Mouse (Mus musculus): ENCODE measurements around the gene Cldnd1. TPM values are rescaled to one million over a fixed set of nuclear protein-coding genes. Genes with fewer than 3 reads are reported as not detected.

The Cldnd1 gene
- polyA plus RNA-seq, 1 experiment from 2014 or later: 134 TPM

- Histone ChIP-seq H3K9ac (ENCODE audit: low read depth, low read length) (no peak overlapping the region), H3K4me2 (ENCODE audit: low read depth, low read length) (no peak overlapping the region), H3K9me3 (ENCODE audit: control insufficient read depth, low read length) (no peaks in the 10 kb centered on the region), H3K27ac (replicated peaks; ENCODE audit: low read depth, low read length) (no peak overlapping the region), H3K36me3 (ENCODE audit: control insufficient read depth, insufficient read depth, low read length) (no peaks in the 10 kb centered on the region), H3K4me3 (ENCODE audit: low read depth, low read length) (no peak overlapping the region), H3K4me1 (ENCODE audit: control insufficient read depth, insufficient read depth, low read length) (no peaks in the 10 kb centered on the region), H3K27me3 (replicated peaks; ENCODE audit: control insufficient read depth, insufficient read depth, low read length) (no peaks in the 10 kb centered on the region)
- 58% methylated on average over 4 of the region's 4 CpGs for WGBS
- DNase-seq (ENCODE audit: low spot score) (no peak), ATAC-seq (ENCODE audit: low read depth) (no peak)
Observed at GRCm38 (mm10) chr16:58746715-58747114, 19.0 kb downstream of the Cldnd1 start.

GRCm38 (mm10) chr16:58751314-58751713, 23.6 kb downstream of the Cldnd1 start:
- 16% methylated on average over 1 of the region's 1 CpGs for WGBS
- Histone ChIP-seq H3K9me3 (ENCODE audit: control insufficient read depth, low read length) (no peaks in the 10 kb centered on the region), H3K27me3 (replicated peaks; ENCODE audit: control insufficient read depth, insufficient read depth, low read length) (no peaks in the 10 kb centered on the region), H3K27ac (replicated peaks; ENCODE audit: low read depth, low read length) (no peak overlapping the region), H3K36me3 (ENCODE audit: control insufficient read depth, insufficient read depth, low read length) (no peaks in the 10 kb centered on the region), H3K4me3 (ENCODE audit: low read depth, low read length) (no peak overlapping the region), H3K4me1 (ENCODE audit: control insufficient read depth, insufficient read depth, low read length) (no peaks in the 10 kb centered on the region), H3K4me2 (ENCODE audit: low read depth, low read length) (no peak overlapping the region), H3K9ac (ENCODE audit: low read depth, low read length) (no peak overlapping the region)
- DNase-seq (ENCODE audit: low spot score): peak; percentile 10
- ATAC-seq (ENCODE audit: low read depth): no peak

GRCm38 (mm10) chr16:58756191-58756590, 28.5 kb downstream of the Cldnd1 start:
- Histone ChIP-seq H3K4me3 (ENCODE audit: low read depth, low read length) (no peak overlapping the region), H3K36me3 (ENCODE audit: control insufficient read depth, insufficient read depth, low read length) (no peaks in the 10 kb centered on the region), H3K4me1 (ENCODE audit: control insufficient read depth, insufficient read depth, low read length) (no peaks in the 10 kb centered on the region), H3K27me3 (replicated peaks; ENCODE audit: control insufficient read depth, insufficient read depth, low read length) (no peaks in the 10 kb centered on the region), H3K9ac (ENCODE audit: low read depth, low read length) (no peak overlapping the region), H3K27ac (replicated peaks; ENCODE audit: low read depth, low read length) (no peak overlapping the region), H3K4me2 (ENCODE audit: low read depth, low read length) (no peak overlapping the region), H3K9me3 (ENCODE audit: control insufficient read depth, low read length) (no peaks in the 10 kb centered on the region)
- DNase-seq (ENCODE audit: low spot score): no peak
- no peak for ATAC-seq (ENCODE audit: low read depth)

GRCm38 (mm10) chr16:58763076-58763475, 35.4 kb downstream of the Cldnd1 start, which contains the start of gene Olfr172:
Olfr172 (minus strand) TSS chr16:58763176.
- no peaks in the 10 kb centered on the region for H3K9me3 ChIP-seq (ENCODE audit: control insufficient read depth, low read length)
- H3K27me3 ChIP-seq (replicated peaks; ENCODE audit: control insufficient read depth, insufficient read depth, low read length): no peaks in the 10 kb centered on the region
- no peak within 1 kb of the TSS for H3K4me3 ChIP-seq (ENCODE audit: low read depth, low read length)
- WGBS: 78% methylated on average over 1 of the region's 1 CpGs
- H3K4me1 ChIP-seq (ENCODE audit: control insufficient read depth, insufficient read depth, low read length): no peaks in the 10 kb centered on the region
- H3K36me3 ChIP-seq (ENCODE audit: control insufficient read depth, insufficient read depth, low read length): no peaks in the 10 kb centered on the region
- no peak within 1 kb of the TSS for H3K27ac ChIP-seq (replicated peaks; ENCODE audit: low read depth, low read length)
- no peak within 1 kb of the TSS for H3K9ac ChIP-seq (ENCODE audit: low read depth, low read length)
- H3K4me2 ChIP-seq (ENCODE audit: low read depth, low read length): no peak within 1 kb of the TSS
- no peak for DNase-seq (ENCODE audit: low spot score)
- no peak for ATAC-seq (ENCODE audit: low read depth)

Small RNA genes lying within 50 kb of the gene (microRNA-seq; reads per million reads assigned to microRNA genes)
- not detected for gene Gm27564 (ENCODE audit: borderline number of aligned reads)

Other genes with a start within 250 kb of the Cldnd1 start
- 12.8 and 14.0 TPM in 2 replicates for gene St3gal6, start 203.7 kb upstream of the Cldnd1 start, polyA plus RNA-seq (2014; fragmentation: Nextera tagmentation; extraction: Ambion mirVana)
- gene Gm813, start 110.9 kb upstream of the Cldnd1 start, polyA plus RNA-seq (2014; fragmentation: Nextera tagmentation; extraction: Ambion mirVana): not detected in 2 replicates
- not detected in 2 replicates for gene E330017A01Rik, start 89.2 kb upstream of the Cldnd1 start, polyA plus RNA-seq (2014; fragmentation: Nextera tagmentation; extraction: Ambion mirVana)
- gene Cpox, start 57.6 kb upstream of the Cldnd1 start, polyA plus RNA-seq (2014; fragmentation: Nextera tagmentation; extraction: Ambion mirVana): 17.2 and 18.0 TPM in 2 replicates
- not detected in 2 replicates for gene Gpr15, start 8.8 kb upstream of the Cldnd1 start, polyA plus RNA-seq (2014; fragmentation: Nextera tagmentation; extraction: Ambion mirVana)
- gene Olfr172, start 35.3 kb downstream of the Cldnd1 start, polyA plus RNA-seq (2014; fragmentation: Nextera tagmentation; extraction: Ambion mirVana): not detected in 2 replicates
- not detected in 2 replicates for gene Olfr173, start 72.4 kb downstream of the Cldnd1 start, polyA plus RNA-seq (2014; fragmentation: Nextera tagmentation; extraction: Ambion mirVana)
- not detected in 2 replicates for gene Olfr175-ps1, start 98.9 kb downstream of the Cldnd1 start, polyA plus RNA-seq (2014; fragmentation: Nextera tagmentation; extraction: Ambion mirVana)
- not detected in 2 replicates for gene Olfr177, start 146.9 kb downstream of the Cldnd1 start, polyA plus RNA-seq (2014; fragmentation: Nextera tagmentation; extraction: Ambion mirVana)
- not detected in 2 replicates for gene Olfr178, start 164.2 kb downstream of the Cldnd1 start, polyA plus RNA-seq (2014; fragmentation: Nextera tagmentation; extraction: Ambion mirVana)
- not detected in 2 replicates for gene Olfr181, start 200.8 kb downstream of the Cldnd1 start, polyA plus RNA-seq (2014; fragmentation: Nextera tagmentation; extraction: Ambion mirVana)
- not detected in 2 replicates for gene Olfr180, start 201.5 kb downstream of the Cldnd1 start, polyA plus RNA-seq (2014; fragmentation: Nextera tagmentation; extraction: Ambion mirVana)